Mouse (Mus musculus) T-helper 2 cell (primary cell): Measurements from ENCODE around the gene Parp2.

Source experiments
- in situ Hi-C: fragments of 300-600 bp; cut with MboI, MseI; formaldehyde crosslinking; loops from one replicate; pipeline ENCODE4 v1.15.1; 2025; ENCODE audit warnings: high pct_unique_total_duplicates

The Parp2 gene

GRCm38 (mm10) chr14:50826579-50826978 is 18.9 kb downstream of the Parp2 start:
- in situ Hi-C loops, result no loop called here

- in situ Hi-C loops, result no loop called here
Measured at GRCm38 (mm10) chr14:50829878-50830277, 22.2 kb downstream of the Parp2 start.

- in situ Hi-C loops, result no loop called here
Measured at GRCm38 (mm10) chr14:50833964-50834363, 26.3 kb downstream of the Parp2 start.

GRCm38 (mm10) chr14:50834435-50834834 is 26.8 kb downstream of the Parp2 start:
- in situ Hi-C loops, result no loop called here

GRCm38 (mm10) chr14:50837236-50837635 is 29.6 kb downstream of the Parp2 start:
- in situ Hi-C loops, result no loop called here

GRCm38 (mm10) chr14:50855788-50856187 is 48.1 kb downstream of the Parp2 start:
- in situ Hi-C loops, result no loop called here

GRCm38 (mm10) chr14:50862641-50863040 is 55.0 kb downstream of the Parp2 start:
- in situ Hi-C loops, result loop anchor here (10.0 kb wide), 1 partner anchor 48 kb away; no protein-coding TSS in a partner anchor

- in situ Hi-C loops, result loop anchor here (10.0 kb wide), 1 partner anchor 50 kb away; no protein-coding TSS in a partner anchor
Measured at GRCm38 (mm10) chr14:50865005-50865404, 57.4 kb downstream of the Parp2 start.

- in situ Hi-C loops, result loop anchor here (10.0 kb wide), 1 partner anchor 52 kb away; no protein-coding TSS in a partner anchor
Measured at GRCm38 (mm10) chr14:50866966-50867365, 59.3 kb downstream of the Parp2 start.

GRCm38 (mm10) chr14:50868211-50868610 is 60.6 kb downstream of the Parp2 start:
- in situ Hi-C loops, result loop anchor here (10.0 kb wide), 1 partner anchor 53 kb away; no protein-coding TSS in a partner anchor

GRCm38 (mm10) chr14:50868656-50869055 is 61.0 kb downstream of the Parp2 start:
- in situ Hi-C loops, result loop anchor here (10.0 kb wide), 1 partner anchor 54 kb away; no protein-coding TSS in a partner anchor

GRCm38 (mm10) chr14:50869889-50870804 is 62.5 kb downstream of the Parp2 start, which contains the start of gene Tep1:
Tep1 (minus strand) TSS chr14:50870560.
- in situ Hi-C loops, result loop anchor here (10.0 kb wide), 1 partner anchor 55 kb away; no protein-coding TSS in a partner anchor

GRCm38 (mm10) chr14:50870805-50871143 is 63.1 kb downstream of the Parp2 start:
- in situ Hi-C loops, result no loop called here
